Mouse (Mus musculus) kidney, postnatal 14 days (tissue): ENCODE measurements around the gene Olfr169.
"Not testable (repeated sequence)": the region's sequence is repeated elsewhere in the genome, so short reads cannot be mapped to it uniquely, and the experiment has no call there.

ENCODE experiments used
- DNase-seq: peaks from one replicate; pipeline ENCODE4 v3.0.0; 2022; ENCODE audit warnings: mixed read lengths

Gene Olfr169

GRCm38 (mm10) chr16:19571709-19572108 is at the start of gene Olfr169:
Olfr169 (minus strand) TSS chr16:19571809.
- DNase-seq: not testable (repeated sequence)

- DNase-seq: not testable (repeated sequence)
Measured at GRCm38 (mm10) chr16:19611782-19612181, 40.2 kb upstream of the Olfr169 start, which contains the start of gene Olfr170. Olfr170 (minus strand) TSS chr16:19611882.

DNA sequence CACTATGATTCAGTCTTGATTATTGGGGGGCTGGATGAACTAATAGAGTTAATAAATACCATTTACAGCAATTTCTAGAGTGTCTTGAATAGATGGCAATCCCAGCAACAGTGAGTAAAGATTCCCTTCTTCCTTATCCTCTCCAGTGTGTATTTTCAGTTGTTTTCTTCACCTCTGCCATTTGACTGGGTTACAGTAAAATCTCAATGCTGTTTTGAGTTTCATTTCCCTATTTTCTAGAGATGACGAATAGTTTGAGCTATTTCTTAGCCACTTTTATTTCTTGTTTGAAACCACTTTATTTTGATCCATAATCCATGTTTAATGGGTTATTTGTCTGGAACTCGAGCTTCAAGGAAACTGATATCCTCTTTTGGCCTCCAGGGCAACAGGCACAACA is 31.6 kb upstream of the Olfr169 start:
- no peak for DNase-seq

DNA sequence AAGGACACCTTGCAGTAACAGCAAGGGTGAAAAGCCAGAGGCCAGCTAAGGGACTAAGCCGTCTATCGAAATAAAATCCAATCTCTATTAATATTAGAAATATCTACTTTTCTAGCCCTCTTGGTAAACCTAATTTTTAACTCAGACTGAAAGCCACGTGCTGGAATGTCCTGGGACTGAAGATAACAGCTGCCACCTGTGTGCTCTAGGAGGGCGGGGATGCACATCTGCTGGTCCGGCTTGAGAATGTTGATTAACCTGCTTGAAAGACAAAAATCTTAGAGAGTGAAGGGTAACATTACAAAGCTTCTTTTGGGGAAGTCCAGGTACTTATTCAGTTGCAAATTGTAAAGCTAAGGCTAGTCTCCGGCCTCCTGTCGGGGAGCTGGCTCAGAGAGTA is 18.2 kb downstream of the Olfr169 start:
- not testable (repeated sequence) for DNase-seq

DNA sequence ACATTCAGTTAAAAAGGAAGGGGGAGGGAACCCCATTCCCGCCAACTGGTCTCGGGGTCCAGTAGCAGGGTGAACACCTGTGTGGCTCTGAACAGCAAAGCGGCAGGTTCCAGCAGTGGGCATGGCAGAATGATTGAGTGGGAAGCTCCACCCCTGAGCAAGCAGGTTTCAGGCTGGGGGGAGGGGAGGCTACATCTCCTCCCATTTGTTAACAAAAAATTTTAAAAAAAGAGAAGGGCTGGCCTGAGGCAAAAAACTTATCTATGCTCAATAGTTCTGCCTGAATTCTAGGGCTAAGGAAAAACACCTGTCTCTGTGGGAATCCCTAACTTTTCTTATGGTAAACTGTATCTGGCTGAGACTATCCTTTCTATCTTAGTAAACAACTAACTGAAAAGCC is 19.4 kb downstream of the Olfr169 start:
- DNase-seq: not testable (repeated sequence)

GRCm38 (mm10) chr16:19535455-19535854 is 36.2 kb downstream of the Olfr169 start, which contains the start of gene Olfr168:
Olfr168 (minus strand) TSS chr16:19535555.
- DNase-seq: no peak

DNA sequence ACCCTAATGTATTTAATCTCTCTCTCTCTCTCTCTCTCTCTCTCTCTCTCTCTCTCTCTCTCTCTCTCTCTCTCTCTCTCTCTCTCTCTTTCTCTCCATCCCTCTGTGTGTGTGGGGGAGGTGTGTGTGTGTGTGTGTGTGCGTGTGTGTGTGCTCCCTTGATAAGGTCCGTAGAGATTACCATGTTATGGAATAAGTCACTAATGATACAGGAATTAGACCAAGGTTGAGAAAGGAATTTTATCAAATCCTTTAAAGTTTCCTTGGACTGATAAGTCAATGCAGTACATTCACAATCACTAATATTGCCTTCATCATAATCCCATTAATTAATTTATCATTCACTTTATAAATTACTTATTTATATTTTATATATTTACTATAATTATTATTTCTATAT is 49.4 kb downstream of the Olfr169 start, which contains the start of gene Olfr167:
Gene Olfr167, minus strand, starts transcription at position 101 of the 400 bp plus-strand sequence.
- no peak for DNase-seq
